Comparison of ENCODE assay signal across 13 mouse cellular contexts in genomic region chr15:99546596-99546995, GRCm38 (mm10). TPM values are rescaled to one million over a fixed set of nuclear protein-coding genes. Genes with fewer than 3 reads are reported as not detected.
DNase-seq lines count a peak whose midpoint lies in the region; ATAC-seq lines count a peak whose summit lies in the region.
"Had no signal": no experiment of that assay in that cellular context is flagged by ENCODE, and none has a peak within 500 bp of the region (broad histone marks: within the 10 kb centered on the region; RNA-seq: fewer than 3 reads in every experiment).

No protein-coding gene starts in this region.

- H3K9me3 ChIP-seq in forebrain, embryonic 14.5 days (replicated peaks; ENCODE audit: control insufficient read depth, low read length) = no peaks in the 10 kb centered on the region
- no peaks in the 10 kb centered on the region for H3K9me3 ChIP-seq in forebrain, embryonic 12.5 days
- H3K9me3 ChIP-seq in midbrain, embryonic 16.5 days (replicated peaks; ENCODE audit: control insufficient read depth, low read length, poor library complexity, severe bottlenecking) = no peaks in the 10 kb centered on the region
- H3K9me3 ChIP-seq in midbrain, embryonic 13.5 days = no peaks in the 10 kb centered on the region
- H3K9me3 ChIP-seq: embryonic facial prominence, embryonic 13.5 days had no signal

- H3K4me2 ChIP-seq in forebrain, embryonic 14.5 days (ENCODE audit: low read length) = no peak overlapping the region
- H3K4me2 ChIP-seq in forebrain, embryonic 12.5 days = no peak overlapping the region
- no peak overlapping the region for H3K4me2 ChIP-seq in midbrain, embryonic 16.5 days (ENCODE audit: low read length)
- no peak overlapping the region for H3K4me2 ChIP-seq in midbrain, embryonic 13.5 days (replicated peaks)
- H3K4me2 ChIP-seq: embryonic facial prominence, embryonic 13.5 days had no signal

- H3K4me3 ChIP-seq in forebrain, embryonic 14.5 days (ENCODE audit: low read depth, low read length) = no peak overlapping the region
- H3K4me3 ChIP-seq in forebrain, embryonic 12.5 days (replicated peaks) = no peak overlapping the region
- H3K4me3 ChIP-seq in midbrain, embryonic 16.5 days (ENCODE audit: low read depth, low read length) = no peak overlapping the region
- no peak overlapping the region for H3K4me3 ChIP-seq in midbrain, embryonic 13.5 days (replicated peaks)
- H3K4me3 ChIP-seq: embryonic facial prominence, embryonic 13.5 days; heart, adult 2 months had no signal

- H3K36me3 ChIP-seq in forebrain, embryonic 14.5 days (ENCODE audit: control insufficient read depth, insufficient read depth, low read length) = no peaks in the 10 kb centered on the region
- no peaks in the 10 kb centered on the region for H3K36me3 ChIP-seq in forebrain, embryonic 12.5 days (replicated peaks)
- H3K36me3 ChIP-seq in midbrain, embryonic 16.5 days (ENCODE audit: control insufficient read depth, insufficient read depth, low read length) = no peaks in the 10 kb centered on the region
- no peaks in the 10 kb centered on the region for H3K36me3 ChIP-seq in midbrain, embryonic 13.5 days
- H3K36me3 ChIP-seq: embryonic facial prominence, embryonic 13.5 days had no signal

- ATAC-seq in forebrain, embryonic 14.5 days = no peak
- no peak for ATAC-seq in forebrain, embryonic 12.5 days (ENCODE audit: low FRiP score)
- ATAC-seq in midbrain, embryonic 16.5 days = no peak
- no peak for ATAC-seq in midbrain, embryonic 13.5 days

- no peaks in the 10 kb centered on the region for H3K27me3 ChIP-seq in forebrain, embryonic 14.5 days (replicated peaks; ENCODE audit: control insufficient read depth, insufficient read depth, low read length)
- H3K27me3 ChIP-seq in forebrain, embryonic 12.5 days = peaks cover 9% of the 10 kb centered on the region; the same call in 1 of the 2 replicates
- no peaks in the 10 kb centered on the region for H3K27me3 ChIP-seq in midbrain, embryonic 16.5 days (ENCODE audit: control insufficient read depth, insufficient read depth, low read depth, low read length)
- no peaks in the 10 kb centered on the region; the same call in 1 of the 2 replicates for H3K27me3 ChIP-seq in midbrain, embryonic 13.5 days

- no peaks in the 10 kb centered on the region for H3K4me1 ChIP-seq in forebrain, embryonic 14.5 days (ENCODE audit: control insufficient read depth, insufficient read depth, low read length)
- no peaks in the 10 kb centered on the region for H3K4me1 ChIP-seq in forebrain, embryonic 12.5 days
- no peaks in the 10 kb centered on the region; the same call in 1 of the 2 replicates for H3K4me1 ChIP-seq in midbrain, embryonic 16.5 days (ENCODE audit: control insufficient read depth, insufficient read depth, low read length)
- 0 out of 2 replicates have a peak, but pooled peaks cover 4% of the 10 kb centered on the region for H3K4me1 ChIP-seq in midbrain, embryonic 13.5 days (replicated peaks)

- WGBS in forebrain, embryonic 14.5 days = 76% methylated on average over 11 of the region's 11 CpGs
- 73% methylated on average over 11 of the region's 11 CpGs for WGBS in forebrain, embryonic 12.5 days
- WGBS in midbrain, embryonic 16.5 days = 55% methylated on average over 11 of the region's 11 CpGs
- 74% methylated on average over 11 of the region's 11 CpGs for WGBS in midbrain, embryonic 13.5 days

- no peak overlapping the region for H3K9ac ChIP-seq in forebrain, embryonic 14.5 days (ENCODE audit: low read length)
- H3K9ac ChIP-seq in forebrain, embryonic 12.5 days = no peak overlapping the region
- no peak overlapping the region for H3K9ac ChIP-seq in midbrain, embryonic 16.5 days (ENCODE audit: low read depth, low read length)
- no peak overlapping the region for H3K9ac ChIP-seq in midbrain, embryonic 13.5 days (replicated peaks)
- H3K9ac ChIP-seq: embryonic facial prominence, embryonic 13.5 days had no signal

- DNase-seq in forebrain, embryonic 14.5 days (ENCODE audit: low spot score) = peak; percentile 33
- DNase-seq in gonadal fat pad, adult 2 months (ENCODE audit: low read depth) = peak; percentile 66
- peak; percentile 71 for DNase-seq in mesoderm, embryonic 11.5 days (ENCODE audit: low read depth, low spot score)
- DNase-seq in testis, postnatal 14 days (ENCODE audit: low spot score) = no peak
- DNase-seq in spleen, postnatal 10 days (ENCODE audit: low spot score in 2 of 2) = no peak
- DNase-seq: B cell, adult 2 months had no signal

- H3K27ac ChIP-seq in forebrain, embryonic 14.5 days (ENCODE audit: low read depth, low read length) = no peak overlapping the region
- no peak overlapping the region for H3K27ac ChIP-seq in forebrain, embryonic 12.5 days
- H3K27ac ChIP-seq in midbrain, embryonic 16.5 days (ENCODE audit: low read length) = 0 out of 2 replicates have a peak overlapping the region, but pooled peaks have one; percentile 43
- H3K27ac ChIP-seq in midbrain, embryonic 13.5 days = no peak overlapping the region
- H3K27ac ChIP-seq: embryonic facial prominence, embryonic 13.5 days; heart, adult 2 months had no signal

RNA-seq across cellular contexts. Expression of gene Faim2, which starts 18.6 kb away (rescaled TPM):
- 11.6 and 12.7 TPM in 2 replicates for polyA plus RNA-seq in forebrain, embryonic 14.5 days (2014; fragmentation: Nextera tagmentation; extraction: Ambion mirVana)
- polyA plus RNA-seq in forebrain, embryonic 12.5 days (2016; fragmentation: Nextera tagmentation; extraction: Ambion mirVana) = 1.6 and 1.9 TPM in 2 replicates
- polyA plus RNA-seq in midbrain, embryonic 16.5 days (2015; fragmentation: Nextera tagmentation; extraction: Ambion mirVana) = 50.3 and 65.8 TPM in 2 replicates
- polyA plus RNA-seq in midbrain, embryonic 13.5 days (2015; fragmentation: Nextera tagmentation; extraction: Ambion mirVana) = 9.5 and 12.1 TPM in 2 replicates
- 19.4 and 23.8 TPM in 2 replicates for polyA plus RNA-seq in gonadal fat pad, adult 2 months (2012; rRNA removed)
- polyA plus RNA-seq: kidney, embryonic 14.5 days had no signal

RNA-seq across cellular contexts. Expression of gene Aqp2, which starts 32.3 kb away (rescaled TPM):
- polyA plus RNA-seq in forebrain, embryonic 14.5 days (2014; fragmentation: Nextera tagmentation; extraction: Ambion mirVana) = not detected in 2 replicates
- not detected in 2 replicates for polyA plus RNA-seq in forebrain, embryonic 12.5 days (2016; fragmentation: Nextera tagmentation; extraction: Ambion mirVana)
- polyA plus RNA-seq in midbrain, embryonic 16.5 days (2015; fragmentation: Nextera tagmentation; extraction: Ambion mirVana) = not detected in 2 replicates
- polyA plus RNA-seq in midbrain, embryonic 13.5 days (2015; fragmentation: Nextera tagmentation; extraction: Ambion mirVana) = not detected in 2 replicates
- polyA plus RNA-seq in gonadal fat pad, adult 2 months (2012; rRNA removed) = 2.4 and 4.4 TPM in 2 replicates
- polyA plus RNA-seq: embryonic facial prominence, embryonic 13.5 days had no signal

RNA-seq across cellular contexts. Expression of gene Aqp5, which starts 44.0 kb away (rescaled TPM):
- 0.15 TPM in 1 of 2 replicates, not detected in the other for polyA plus RNA-seq in forebrain, embryonic 14.5 days (2014; fragmentation: Nextera tagmentation; extraction: Ambion mirVana)
- 0.22 and 0.69 TPM in 2 replicates for polyA plus RNA-seq in forebrain, embryonic 12.5 days (2016; fragmentation: Nextera tagmentation; extraction: Ambion mirVana)
- 0.97 and 1.1 TPM in 2 replicates for polyA plus RNA-seq in midbrain, embryonic 16.5 days (2015; fragmentation: Nextera tagmentation; extraction: Ambion mirVana)
- polyA plus RNA-seq in midbrain, embryonic 13.5 days (2015; fragmentation: Nextera tagmentation; extraction: Ambion mirVana) = 0.79 and 1.1 TPM in 2 replicates
- polyA plus RNA-seq in gonadal fat pad, adult 2 months (2012; rRNA removed) = 3.3 and 4.2 TPM in 2 replicates

RNA-seq across cellular contexts. Expression of gene Aqp6, which starts 54.6 kb away (rescaled TPM):
- 0.10 TPM in 1 of 2 replicates, not detected in the other for polyA plus RNA-seq in forebrain, embryonic 14.5 days (2014; fragmentation: Nextera tagmentation; extraction: Ambion mirVana)
- polyA plus RNA-seq in forebrain, embryonic 12.5 days (2016; fragmentation: Nextera tagmentation; extraction: Ambion mirVana) = not detected in 2 replicates
- polyA plus RNA-seq in midbrain, embryonic 16.5 days (2015; fragmentation: Nextera tagmentation; extraction: Ambion mirVana) = 0.15 and 0.28 TPM in 2 replicates
- polyA plus RNA-seq in midbrain, embryonic 13.5 days (2015; fragmentation: Nextera tagmentation; extraction: Ambion mirVana) = 0.71 and 0.99 TPM in 2 replicates
- polyA plus RNA-seq in gonadal fat pad, adult 2 months (2012; rRNA removed) = 6.4 and 9.1 TPM in 2 replicates
- polyA plus RNA-seq: embryonic facial prominence, embryonic 13.5 days; kidney, embryonic 14.5 days; testis, adult 2 months had no signal

Comparison
In these comparisons a context has a peak if more than half of its experiments do, and no peak if none do; other contexts are left out.
1. DNase-seq: peak in forebrain, embryonic 14.5 days (single experiment), gonadal fat pad, adult 2 months (single experiment) and mesoderm, embryonic 11.5 days (single experiment); none in testis, postnatal 14 days (single experiment) and spleen, postnatal 10 days (0 of 2).